Mouse (Mus musculus) liver, postnatal 0 days (tissue): Measurements from ENCODE around the gene Dexi. TPM values are rescaled to one million over a fixed set of nuclear protein-coding genes. Genes with fewer than 3 reads are reported as not detected.
A peak's percentile ranks its signal among the peaks of the same experiment; 100 is the strongest.

Source experiments
- ATAC-seq: fragments of 200-750 bp; cut with Nextera tagmentation; 2 replicates; pipeline ENCODE4 v1.8.0; 2017; ENCODE audit warnings: mild to moderate bottlenecking, moderate library complexity
- DNase-seq: peaks from one replicate; pipeline ENCODE4 v3.0.0-alpha.2; 2016
- H3K27ac ChIP-seq: fragments of 300-500 bp; sonication (generic); 2 replicates; pipeline ENCODE4 v1.5.1; 2014; ENCODE audit warnings: antibody characterized with exemption, moderate library complexity, mild to moderate bottlenecking, low read depth
- H3K27me3 ChIP-seq: fragments of 300-500 bp; sonication (generic); 2 replicates; pipeline ENCODE4 v1.6.1; 2014; ENCODE audit warnings: low read length, control low read depth, mixed read lengths; ENCODE audit not compliant: insufficient read depth
- H3K36me3 ChIP-seq: fragments of 300-500 bp; sonication (generic); replicated peaks from 2 replicates; pipeline ENCODE4 v1.6.1; 2014; ENCODE audit warnings: mild to moderate bottlenecking, control low read depth, low read length, moderate library complexity, mixed read lengths; ENCODE audit not compliant: insufficient read depth
- H3K4me1 ChIP-seq: fragments of 300-500 bp; sonication (generic); 2 replicates; pipeline ENCODE4 v1.6.1; 2014; ENCODE audit warnings: antibody characterized with exemption, mild to moderate bottlenecking, control low read depth; ENCODE audit not compliant: insufficient read depth
- H3K4me2 ChIP-seq: fragments of 300-500 bp; sonication (generic); 2 replicates; pipeline ENCODE4 v1.6.1; 2014; ENCODE audit warnings: low read depth, mild to moderate bottlenecking, low read length, moderate library complexity, mixed read lengths
- H3K4me3 ChIP-seq: fragments of 300-500 bp; sonication (generic); 2 replicates; pipeline ENCODE4 v1.5.1; 2014; ENCODE audit warnings: low read depth, low read length
- H3K9ac ChIP-seq: fragments of 300-500 bp; sonication (generic); replicated peaks from 2 replicates; pipeline ENCODE4 v1.6.1; 2014; ENCODE audit warnings: mild to moderate bottlenecking, moderate library complexity
- H3K9me3 ChIP-seq: fragments of 300-500 bp; sonication (generic); 2 replicates; pipeline ENCODE4 v1.6.1; 2016; ENCODE audit warnings: mild to moderate bottlenecking, control low read depth, low read length, mixed read lengths
- CTCF ChIP-seq: sonication (generic); IDR thresholded peaks from 2 replicates; pipeline ENCODE4 v1.5.1; 2016; ENCODE audit warnings: antibody characterized with exemption, low read depth
- EP300 ChIP-seq: IDR thresholded peaks from 2 replicates; pipeline ENCODE4 v1.6.1; 2016; ENCODE audit warnings: antibody characterized with exemption, low read depth, mild to moderate bottlenecking
- WGBS: fragments of 180-500 bp; shearing (Covaris S2); extraction: QIAGEN DNeasy Blood & Tissue Kit; methylation state at CpG from one replicate; pipeline ENCODE4 v1.1.7; 2014; ENCODE audit not compliant: insufficient replicate concordance; 5-methylcytosine and 5-hydroxymethylcytosine counted together
- polyA plus RNA-seq: library from polyadenylated mRNA; unstranded; fragments of >200 nt; fragmentation: Nextera tagmentation; extraction: Ambion mirVana; gene quantifications from 2 replicates; pipeline ENCODE4 v1.2.1, GENCODE M21; 2015

Dexi gene
- polyA plus RNA-seq, 1 experiment from 2014 or later, result 2.8 TPM

GRCm38 (mm10) chr16:10524866-10525609 lies 17.8 kb downstream of the Dexi start:
- Histone ChIP-seq H3K4me1 (peaks cover 5% of the 10 kb centered on the region), H3K9ac (no peak overlapping the region), H3K4me3 (no peak overlapping the region), H3K27me3 (no peaks in the 10 kb centered on the region), H3K4me2 (no peak overlapping the region), H3K9me3 (no peaks in the 10 kb centered on the region), H3K27ac (no peak overlapping the region), H3K36me3 (peaks cover 3% of the 10 kb centered on the region; the same call in 1 of the 2 replicates)
- DNase-seq (no peak), ATAC-seq (peak; percentile 75)
- WGBS, result 23% methylated on average over 4 of the region's 4 CpGs
- TF ChIP-seq EP300 (no peak), CTCF (no peak)

GRCm38 (mm10) chr16:10523650-10524049 lies 19.2 kb downstream of the Dexi start:
- peaks cover 5% of the 10 kb centered on the region for H3K4me1 ChIP-seq
- DNase-seq, result no peak
- H3K4me2 ChIP-seq, result no peak overlapping the region
- no peaks in the 10 kb centered on the region for H3K27me3 ChIP-seq
- H3K27ac ChIP-seq, result no peak overlapping the region
- H3K36me3 ChIP-seq, result no peaks in the 10 kb centered on the region
- ATAC-seq, result no peak
- H3K9ac ChIP-seq, result no peak overlapping the region
- TF ChIP-seq EP300, result no peak
- TF ChIP-seq CTCF, result no peak
- H3K4me3 ChIP-seq, result no peak overlapping the region
- H3K9me3 ChIP-seq, result no peaks in the 10 kb centered on the region
- 86% methylated on average over 8 of the region's 8 CpGs for WGBS

GRCm38 (mm10) chr16:10522811-10523210 lies 20.0 kb downstream of the Dexi start:
- 86% methylated on average over 1 of the region's 1 CpGs for WGBS

GRCm38 (mm10) chr16:10520908-10521614 lies 21.8 kb downstream of the Dexi start:
- Histone ChIP-seq H3K4me1 (peaks cover 5% of the 10 kb centered on the region), H3K27me3 (no peaks in the 10 kb centered on the region), H3K4me2 (no peak overlapping the region), H3K9ac (no peak overlapping the region), H3K9me3 (no peaks in the 10 kb centered on the region), H3K27ac (no peak overlapping the region), H3K36me3 (no peaks in the 10 kb centered on the region), H3K4me3 (no peak overlapping the region)
- peak; percentile 79 for TF ChIP-seq CTCF
- TF ChIP-seq EP300, result no peak
- WGBS, result 42% methylated on average over 2 of the region's 2 CpGs
- peak; percentile 78 for DNase-seq
- no peak for ATAC-seq

More at GRCm38 (mm10) chr16:10522811-10523210, 20.0 kb downstream of the Dexi start:
- TF ChIP-seq EP300, result no peak
- TF ChIP-seq CTCF, result peak; percentile 76
- no peaks in the 10 kb centered on the region for H3K27me3 ChIP-seq
- no peak overlapping the region for H3K4me3 ChIP-seq
- no peaks in the 10 kb centered on the region for H3K36me3 ChIP-seq
- H3K4me2 ChIP-seq, result no peak overlapping the region
- DNase-seq (peak; percentile 77), ATAC-seq (0 out of 2 replicates have a peak, but pooled peaks have one; percentile 39)
- H3K4me1 ChIP-seq, result peaks cover 5% of the 10 kb centered on the region
- no peak overlapping the region for H3K27ac ChIP-seq
- H3K9ac ChIP-seq, result no peak overlapping the region
- H3K9me3 ChIP-seq, result no peaks in the 10 kb centered on the region

GRCm38 (mm10) chr16:10518030-10518429 lies 24.8 kb downstream of the Dexi start:
- Histone ChIP-seq H3K27me3 (no peaks in the 10 kb centered on the region), H3K4me3 (no peak overlapping the region), H3K9ac (no peak overlapping the region), H3K9me3 (no peaks in the 10 kb centered on the region), H3K36me3 (no peaks in the 10 kb centered on the region), H3K4me2 (no peak overlapping the region), H3K4me1 (no peaks in the 10 kb centered on the region), H3K27ac (no peak overlapping the region)
- TF ChIP-seq CTCF (peak; percentile 38), EP300 (no peak)
- DNase-seq (no peak), ATAC-seq (no peak)
- WGBS, result 58% methylated on average over 5 of the region's 5 CpGs

- Histone ChIP-seq H3K9me3 (no peaks in the 10 kb centered on the region), H3K9ac (no peak overlapping the region), H3K4me2 (no peak overlapping the region), H3K27me3 (no peaks in the 10 kb centered on the region), H3K4me3 (no peak overlapping the region), H3K36me3 (no peaks in the 10 kb centered on the region), H3K4me1 (no peaks in the 10 kb centered on the region), H3K27ac (no peak overlapping the region)
- 73% methylated on average over 12 of the region's 12 CpGs for WGBS
- no peak for TF ChIP-seq EP300
- no peak for TF ChIP-seq CTCF
- DNase-seq, result no peak
- ATAC-seq, result no peak
Measured at GRCm38 (mm10) chr16:10515953-10516572, 26.8 kb downstream of the Dexi start.
